Mouse (Mus musculus) cerebellum, adult 8-10 months (tissue): ENCODE data around the gene Vps35l.

Experiments used
- DNase-seq: peaks from one replicate; pipeline ENCODE4 v3.0.0; 2022

The Vps35l gene

GRCm38 (mm10) chr7:118738730-118739129 lies 1.3 kb upstream of the Vps35l start:
- no peak for DNase-seq

DNA sequence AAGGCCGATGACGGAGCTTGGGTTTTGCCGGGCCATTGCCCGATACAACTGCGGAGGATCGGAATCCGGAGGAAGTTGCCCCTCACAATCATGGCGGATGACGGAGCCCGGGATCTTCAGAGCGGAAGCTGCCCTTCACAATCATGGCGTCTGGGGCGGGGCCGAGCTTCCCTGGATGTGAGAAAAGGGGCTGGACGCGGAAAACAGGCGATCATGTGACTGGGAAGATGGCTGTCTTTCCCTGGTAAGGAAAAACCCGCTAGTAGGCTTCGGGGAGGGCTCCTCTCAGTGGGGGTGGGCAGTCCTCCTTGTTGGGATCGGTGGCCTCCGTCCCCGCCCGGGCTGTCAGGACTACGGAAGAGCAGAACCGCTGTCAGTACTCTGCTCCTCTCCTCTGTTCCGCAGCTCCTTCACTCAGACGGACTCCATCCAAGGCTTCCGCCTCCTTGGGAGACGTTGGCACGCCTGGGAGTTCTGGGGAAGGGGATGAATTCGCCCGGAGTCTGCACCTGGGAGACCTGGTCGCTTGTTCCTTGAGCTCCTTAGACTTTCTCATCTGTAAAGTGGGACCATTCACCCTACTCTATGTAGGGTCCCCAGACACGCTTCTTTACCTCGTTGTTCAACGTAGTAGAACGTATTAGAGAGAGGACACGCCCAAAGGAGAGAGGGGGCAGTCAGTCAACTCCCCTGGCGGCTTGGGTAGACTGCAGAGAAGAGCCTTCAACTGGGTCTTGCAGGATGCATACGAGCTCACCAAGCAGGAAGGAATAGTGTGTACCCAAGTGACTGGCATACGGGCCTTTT lies 709 bp downstream of the Vps35l start:
- peak; percentile 95 for DNase-seq

- no peak for DNase-seq
Measured at GRCm38 (mm10) chr7:118742278-118742677, 2.3 kb downstream of the Vps35l start.

DNA sequence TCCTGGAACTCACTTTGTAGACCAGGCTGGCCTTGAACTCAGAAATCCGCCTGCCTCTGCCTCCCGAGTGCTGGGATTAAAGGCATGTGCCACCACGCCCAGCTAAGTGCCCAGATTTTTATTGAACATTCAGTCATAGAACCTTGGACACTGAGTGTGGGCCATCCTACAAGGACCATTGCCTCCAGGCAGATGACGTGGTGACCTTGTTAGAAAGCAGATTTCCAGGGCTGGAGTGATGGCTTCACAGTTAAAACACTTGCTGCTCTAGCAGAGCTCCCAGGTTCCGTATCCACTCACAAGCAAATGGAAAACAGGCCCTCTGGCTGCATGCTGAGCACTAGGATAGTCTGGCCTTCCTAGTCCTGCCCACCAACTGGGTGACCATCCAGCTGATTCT lies 4.7 kb downstream of the Vps35l start:
- DNase-seq = no peak

DNA sequence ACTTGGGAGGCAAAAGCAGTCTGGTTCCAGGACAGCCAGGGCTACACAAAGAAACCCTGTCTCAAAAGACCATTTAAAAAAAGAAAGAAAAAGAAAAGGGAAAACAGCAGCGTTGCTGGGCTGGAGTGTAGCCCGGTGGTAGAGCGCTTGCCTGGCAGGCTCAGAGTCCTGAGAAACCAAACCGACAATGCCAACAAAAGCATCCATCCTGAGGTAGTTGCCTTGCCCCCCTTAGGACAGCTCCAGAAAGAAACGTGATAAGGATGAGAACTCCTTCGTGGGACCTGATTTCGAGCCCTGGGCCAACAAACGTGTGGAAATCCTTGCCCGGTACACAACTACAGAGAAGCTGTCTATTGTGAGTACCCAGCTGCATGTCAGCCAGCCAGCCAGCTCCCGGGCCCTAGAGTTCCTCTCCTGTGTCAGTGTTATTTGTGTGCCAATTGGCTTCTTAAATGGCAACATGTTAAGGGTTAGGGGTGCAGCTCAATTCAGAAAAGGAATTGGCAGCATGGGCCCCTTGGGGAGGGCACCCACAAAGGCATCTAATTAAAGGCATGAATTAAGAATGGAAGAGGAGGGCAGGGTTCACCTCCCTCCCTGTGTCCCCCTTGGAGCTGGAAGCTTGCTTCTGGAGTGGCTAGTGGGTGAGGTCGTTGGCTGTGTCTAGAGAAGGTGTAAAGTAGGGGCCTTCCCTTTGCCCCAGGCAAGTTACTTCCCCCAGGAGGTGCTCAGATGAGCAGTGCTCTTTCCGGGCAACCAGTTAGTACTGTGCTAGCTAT lies 8.1 kb downstream of the Vps35l start:
- no peak for DNase-seq

DNA sequence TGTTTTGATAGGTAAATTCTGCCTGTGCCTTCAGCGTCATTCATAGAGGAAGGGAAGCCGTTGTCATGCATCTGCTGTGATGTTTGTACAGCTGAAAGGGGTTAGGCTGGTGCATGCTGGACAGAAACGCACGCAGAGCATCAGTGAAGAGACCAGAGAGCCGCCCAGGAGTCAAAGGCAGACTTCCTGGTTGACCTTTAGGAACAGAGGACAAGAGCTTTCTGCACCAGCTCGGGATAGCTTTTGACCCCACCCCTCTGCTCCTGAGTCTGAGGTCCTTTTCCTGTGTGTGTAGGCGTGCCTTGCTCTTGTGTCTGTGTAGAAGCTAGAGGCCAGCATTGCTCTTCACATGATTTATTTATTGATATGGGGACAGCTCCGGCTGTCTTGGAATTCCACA lies 9.7 kb downstream of the Vps35l start:
- no peak for DNase-seq

DNA sequence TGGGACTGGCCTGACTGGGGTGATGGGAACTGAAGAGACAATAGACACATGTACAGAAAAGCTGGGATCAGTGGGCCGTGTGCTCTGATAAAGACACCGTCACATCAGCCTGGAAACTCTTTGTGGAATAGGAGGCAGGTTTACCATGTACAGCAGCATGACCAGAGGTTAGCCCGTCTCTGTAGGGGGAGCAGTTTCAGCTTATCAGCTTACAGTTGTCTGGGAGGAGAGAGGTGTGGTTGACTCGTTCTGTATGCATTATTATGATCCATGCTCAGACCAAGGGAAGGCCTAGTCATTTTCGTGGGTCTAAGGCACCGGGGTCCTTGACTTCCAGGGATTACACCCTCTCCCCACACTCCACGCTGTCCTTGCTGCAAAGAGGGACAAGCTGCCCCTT lies 11.6 kb downstream of the Vps35l start:
- no peak for DNase-seq

DNA sequence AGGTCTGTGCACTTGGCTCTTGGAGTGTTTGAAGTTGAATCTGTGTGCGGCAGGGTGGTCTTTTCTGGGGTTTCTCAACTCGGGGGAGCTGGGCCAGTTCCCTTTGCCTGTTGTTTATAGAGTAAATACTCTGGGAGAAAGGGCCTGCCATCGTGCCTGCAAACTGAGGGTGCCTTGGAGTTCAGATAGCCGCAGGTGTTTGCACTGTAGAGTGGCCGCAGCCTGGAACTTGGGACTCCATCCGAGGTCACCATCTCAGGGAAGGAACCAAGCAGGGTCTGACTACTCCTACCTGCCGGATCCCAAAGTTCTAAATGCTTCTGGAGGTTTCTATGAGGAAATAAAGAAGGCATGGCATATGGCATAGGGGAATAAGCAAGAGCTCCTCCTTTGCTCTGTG lies 15.7 kb downstream of the Vps35l start:
- DNase-seq = no peak

DNA sequence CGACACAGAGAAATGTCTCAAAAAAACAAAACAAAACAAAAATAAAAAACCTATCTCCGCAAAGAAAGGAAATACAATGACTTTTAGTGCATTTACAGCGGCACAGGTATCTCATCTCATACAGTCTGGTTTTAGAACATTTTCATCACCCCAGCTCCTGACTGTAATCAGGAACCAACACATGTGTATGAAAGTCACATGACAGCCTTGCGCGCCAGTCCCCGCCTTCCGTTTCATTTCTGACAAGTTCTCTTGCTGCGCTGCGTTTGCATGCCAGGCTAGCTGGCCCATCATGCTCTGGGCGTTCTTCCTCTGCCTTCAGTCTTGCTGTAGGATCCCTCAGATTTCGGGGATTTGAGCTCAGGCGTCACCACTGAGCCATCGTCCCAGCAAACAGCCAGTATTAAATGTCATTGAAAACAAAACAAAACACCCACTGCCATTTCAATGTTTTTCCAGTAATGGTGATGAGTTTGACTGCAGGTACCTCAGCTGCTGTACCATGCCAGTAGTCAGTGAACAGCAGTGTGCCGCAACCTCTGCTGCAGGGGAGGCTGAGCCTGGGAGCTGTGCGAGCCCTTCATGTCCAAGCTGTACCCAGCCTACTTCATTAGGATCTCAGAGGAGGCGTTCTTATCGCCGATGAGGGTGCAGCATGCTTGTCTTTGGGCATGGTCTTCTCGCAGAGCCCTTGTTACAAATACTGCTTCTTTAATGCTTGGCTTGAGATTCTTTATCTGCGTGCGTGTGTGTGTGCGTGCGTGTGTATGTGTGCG lies 16.7 kb downstream of the Vps35l start:
- DNase-seq = no peak

- no peak for DNase-seq
Measured at GRCm38 (mm10) chr7:118758369-118758768, 18.3 kb downstream of the Vps35l start.

- DNase-seq = no peak
Measured at GRCm38 (mm10) chr7:118759372-118759771, 19.3 kb downstream of the Vps35l start.

GRCm38 (mm10) chr7:118763939-118764338 lies 23.9 kb downstream of the Vps35l start:
- no peak for DNase-seq

- no peak for DNase-seq
Measured at GRCm38 (mm10) chr7:118764725-118765124, 24.7 kb downstream of the Vps35l start.

- no peak for DNase-seq
Measured at GRCm38 (mm10) chr7:118765604-118766003, 25.6 kb downstream of the Vps35l start.

GRCm38 (mm10) chr7:118766119-118766833 lies 26.2 kb downstream of the Vps35l start:
- peak; percentile 92 for DNase-seq

DNA sequence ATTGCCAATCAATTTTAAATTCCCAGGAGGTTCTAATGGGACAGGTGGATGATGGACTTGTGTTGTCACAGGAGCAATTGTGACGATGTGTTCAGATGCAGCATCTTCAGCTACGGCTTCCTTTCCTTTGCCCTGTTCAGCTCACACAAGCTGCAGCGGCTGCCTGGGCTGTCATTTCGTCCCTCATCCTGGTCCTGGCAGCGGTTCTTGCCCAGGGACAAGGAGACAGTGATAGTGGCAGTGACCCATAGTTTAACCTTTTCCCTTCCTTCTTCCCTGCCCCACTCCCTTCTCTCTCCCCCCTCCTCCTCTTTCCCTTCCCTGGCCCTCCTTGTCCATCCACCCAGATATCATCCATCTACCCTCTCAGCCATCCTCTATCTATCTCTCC lies 26.8 kb downstream of the Vps35l start:
- DNase-seq = peak; percentile 33

GRCm38 (mm10) chr7:118769208-118769607 lies 29.2 kb downstream of the Vps35l start:
- DNase-seq = no peak

DNA sequence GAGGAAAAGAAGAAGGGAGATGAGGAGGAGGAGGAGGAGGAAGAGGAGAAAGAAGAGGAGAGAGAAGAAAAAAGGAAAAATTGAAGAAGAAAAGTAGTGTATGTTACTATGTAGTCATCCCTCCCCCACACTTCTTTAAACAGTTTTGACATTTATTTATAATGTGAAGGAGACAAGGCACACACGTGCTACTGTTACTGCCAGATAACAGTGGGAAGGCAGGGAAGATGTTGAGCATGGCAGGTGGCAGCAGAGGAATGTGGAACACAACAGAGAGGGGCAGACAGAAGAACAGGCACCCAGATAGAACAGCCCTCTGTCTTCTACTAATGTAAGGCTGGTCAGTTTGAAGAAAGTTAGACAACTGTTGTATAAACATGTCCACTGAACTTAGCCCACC lies 29.6 kb downstream of the Vps35l start:
- DNase-seq = no peak

- no peak for DNase-seq
Measured at GRCm38 (mm10) chr7:118773027-118773426, 33.0 kb downstream of the Vps35l start.

- DNase-seq = no peak
Measured at GRCm38 (mm10) chr7:118775991-118776390, 36.0 kb downstream of the Vps35l start.

DNA sequence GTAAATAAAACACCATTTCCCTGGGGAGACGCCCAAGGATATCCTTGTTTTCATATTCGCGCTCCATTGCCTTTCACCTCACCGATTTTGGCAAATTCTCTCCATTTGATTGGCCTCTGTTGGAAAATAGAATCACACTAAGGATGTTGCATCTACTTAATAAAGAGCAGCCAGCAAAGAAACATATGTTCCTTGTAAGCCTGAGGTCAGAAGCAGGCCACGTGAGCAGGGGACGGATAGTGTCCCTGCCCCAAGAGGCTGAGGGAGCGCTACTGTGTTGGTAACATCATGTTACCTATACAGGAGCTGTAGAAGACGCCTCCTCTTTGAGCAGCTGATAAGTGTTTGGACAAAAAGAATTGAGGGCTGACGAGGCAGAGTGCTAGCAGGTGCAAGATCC lies 36.5 kb downstream of the Vps35l start:
- no peak for DNase-seq

- DNase-seq = peak; percentile 52
Measured at GRCm38 (mm10) chr7:118777598-118778394, 37.8 kb downstream of the Vps35l start.
